Mouse (Mus musculus): ENCODE results near the gene Etfrf1. TPM values are rescaled to one million over a fixed set of nuclear protein-coding genes. Genes with fewer than 3 reads are reported as not detected.

Gene Etfrf1
- polyA plus RNA-seq, 1 experiment from 2014 or later: 30.6 TPM

- WGBS: 78% methylated on average over 7 of the region's 7 CpGs
Observed at GRCm38 (mm10) chr6:145262314-145262713, 51.4 kb downstream of the Etfrf1 start.

More at GRCm38 (mm10) chr6:145262314-145262713, 51.4 kb downstream of the Etfrf1 start:
- Histone ChIP-seq H3K9me3 (ENCODE audit: control insufficient read depth, low read length) (no peaks in the 10 kb centered on the region), H3K36me3 (ENCODE audit: control insufficient read depth, insufficient read depth, low read length) (no peaks in the 10 kb centered on the region), H3K4me2 (ENCODE audit: low read length) (no peak overlapping the region), H3K27ac (replicated peaks; ENCODE audit: low read depth, low read length) (no peak overlapping the region), H3K27me3 (ENCODE audit: control insufficient read depth, insufficient read depth, low read length) (no peaks in the 10 kb centered on the region), H3K4me1 (ENCODE audit: control insufficient read depth, insufficient read depth, low read length) (no peaks in the 10 kb centered on the region; the same call in 1 of the 2 replicates), H3K9ac (replicated peaks; ENCODE audit: low read length) (no peak overlapping the region), H3K4me3 (replicated peaks; ENCODE audit: low read depth, low read length) (no peak overlapping the region)
- DNase-seq: no peak
- ATAC-seq (ENCODE audit: low FRiP score, low TSS enrichment): no peak

Other genes with a start within 250 kb of the Etfrf1 start
- 94.4 and 117 TPM in 2 replicates for gene Bcat1, start 134.9 kb upstream of the Etfrf1 start, polyA plus RNA-seq (2014; fragmentation: Nextera tagmentation; extraction: Ambion mirVana)
- gene Lrmp, start 95.5 kb upstream of the Etfrf1 start, polyA plus RNA-seq (2014; fragmentation: Nextera tagmentation; extraction: Ambion mirVana): 1.2 TPM in 1 of 2 replicates, not detected in the other
- 0.46 and 0.69 TPM in 2 replicates for gene Casc1, start 129 bp upstream of the Etfrf1 start, polyA plus RNA-seq (2014; fragmentation: Nextera tagmentation; extraction: Ambion mirVana)
- gene Kras, start 39.1 kb downstream of the Etfrf1 start, polyA plus RNA-seq (2014; fragmentation: Nextera tagmentation; extraction: Ambion mirVana): 115 and 120 TPM in 2 replicates

Data from midbrain, embryonic 14.5 days (tissue).